Mouse (Mus musculus) spleen, postnatal 36 days (tissue): ENCODE data around the gene Cldn18.

Experiments used
- DNase-seq, 2 experiments: peaks; one replicate each; pipeline ENCODE4 v3.0.0; 2022; ENCODE audit warnings: low spot score in 2 of 2, mixed read lengths in 1 of 2

The Cldn18 gene

GRCm38 (mm10) chr9:99717134-99717533, at the start of gene Cldn18:
Gene Cldn18, minus strand, starts transcription at chr9:99717267.
- no peak for DNase-seq

GRCm38 (mm10) chr9:99763530-99763929, 46.5 kb upstream of the Cldn18 start:
- no peak for DNase-seq

- no peak for DNase-seq
Measured at GRCm38 (mm10) chr9:99750272-99750671, 33.2 kb upstream of the Cldn18 start.

- DNase-seq = no peak
Measured at GRCm38 (mm10) chr9:99748279-99748678, 31.2 kb upstream of the Cldn18 start.

- no peak for DNase-seq
Measured at GRCm38 (mm10) chr9:99747731-99748130, 30.7 kb upstream of the Cldn18 start.

GRCm38 (mm10) chr9:99744548-99744947, 27.5 kb upstream of the Cldn18 start:
- DNase-seq = no peak

GRCm38 (mm10) chr9:99729943-99730646, 13.0 kb upstream of the Cldn18 start:
- DNase-seq = no peak

- DNase-seq = no peak
Measured at GRCm38 (mm10) chr9:99727819-99728218, 10.8 kb upstream of the Cldn18 start.

GRCm38 (mm10) chr9:99725278-99725677, 8.2 kb upstream of the Cldn18 start:
- no peak for DNase-seq

GRCm38 (mm10) chr9:99720011-99720410, 2.9 kb upstream of the Cldn18 start:
- DNase-seq = no peak

- DNase-seq = no peak
Measured at GRCm38 (mm10) chr9:99710297-99710696, 6.8 kb downstream of the Cldn18 start.

- no peak for DNase-seq
Measured at GRCm38 (mm10) chr9:99709588-99710248, 7.3 kb downstream of the Cldn18 start.

- DNase-seq = no peak
Measured at GRCm38 (mm10) chr9:99707425-99708126, 9.5 kb downstream of the Cldn18 start.

GRCm38 (mm10) chr9:99706264-99706663, 10.8 kb downstream of the Cldn18 start:
- no peak for DNase-seq

GRCm38 (mm10) chr9:99703711-99704110, 13.4 kb downstream of the Cldn18 start:
- no peak for DNase-seq

- no peak for DNase-seq
Measured at GRCm38 (mm10) chr9:99702215-99702614, 14.9 kb downstream of the Cldn18 start.

GRCm38 (mm10) chr9:99701187-99701586, 15.9 kb downstream of the Cldn18 start:
- DNase-seq = no peak

GRCm38 (mm10) chr9:99699752-99700389, 17.2 kb downstream of the Cldn18 start:
- DNase-seq = no peak

GRCm38 (mm10) chr9:99694961-99695360, 22.1 kb downstream of the Cldn18 start:
- DNase-seq = no peak

GRCm38 (mm10) chr9:99690386-99690785, 26.7 kb downstream of the Cldn18 start:
- DNase-seq = no peak

- no peak for DNase-seq
Measured at GRCm38 (mm10) chr9:99689796-99690195, 27.3 kb downstream of the Cldn18 start.

GRCm38 (mm10) chr9:99685536-99686231, 31.4 kb downstream of the Cldn18 start:
- no peak for DNase-seq
